8 mouse cellular contexts compared by ENCODE assay signal in the genomic region with DNA sequence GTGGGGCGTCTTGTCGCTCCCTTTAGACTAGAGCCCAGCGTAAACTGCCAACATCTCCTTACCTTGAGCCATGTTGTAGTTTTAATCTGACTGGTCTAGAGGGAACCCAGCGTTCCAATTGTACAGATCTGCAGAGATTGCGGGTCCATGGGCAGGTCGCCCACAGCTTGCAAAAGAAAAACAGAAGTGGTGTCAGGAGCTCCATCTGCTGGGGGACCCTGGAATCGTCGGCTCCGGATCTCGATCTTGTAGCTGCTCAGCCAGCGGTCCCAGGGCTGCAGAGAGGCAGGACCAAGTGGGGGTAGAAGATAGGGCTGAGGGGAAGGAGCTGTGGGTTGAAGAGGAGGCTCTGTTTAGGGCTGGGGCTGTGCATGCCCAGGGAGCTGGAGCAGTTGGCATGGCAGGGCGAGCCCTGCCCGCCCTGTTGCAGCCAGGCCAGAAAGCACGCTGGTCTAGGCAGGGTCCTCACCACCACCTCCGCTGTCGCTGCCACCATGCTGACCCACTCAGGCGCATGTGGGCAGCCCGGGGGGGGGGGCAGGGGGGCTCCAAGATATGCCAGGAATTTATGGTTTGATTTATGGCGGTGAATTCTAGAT. TPM values are rescaled to one million over a fixed set of nuclear protein-coding genes. Genes with fewer than 3 reads are reported as not detected.
DNase-seq lines count a peak whose midpoint lies in the region; ATAC-seq and TF ChIP-seq lines count a peak whose summit lies in the region.

No protein-coding gene starts in this region.

- H3K4me2 ChIP-seq in intestine, postnatal 0 days (replicated peaks; ENCODE audit: low read depth) = no peak overlapping the region
- H3K4me2 ChIP-seq in intestine, embryonic 16.5 days (ENCODE audit: low read depth, low read length) = no peak overlapping the region
- no peak overlapping the region for H3K4me2 ChIP-seq in liver, embryonic 12.5 days

- H3K9me3 ChIP-seq in intestine, postnatal 0 days (ENCODE audit: control insufficient read depth) = no peaks in the 10 kb centered on the region
- H3K9me3 ChIP-seq in intestine, embryonic 16.5 days (ENCODE audit: control insufficient read depth, low read length) = no peaks in the 10 kb centered on the region
- H3K9me3 ChIP-seq in MEL (replicated peaks; ENCODE audit: insufficient read depth, low read length) = no peaks in the 10 kb centered on the region
- no peaks in the 10 kb centered on the region for H3K9me3 ChIP-seq in liver, embryonic 12.5 days (replicated peaks)

- TF ChIP-seq EP300 in MEL (IDR thresholded peaks at IDR 0.05; ENCODE audit: low read depth in 1 of 2, low read length in 2 of 2) = no peak

- TF ChIP-seq RAD21 in MEL (IDR thresholded peaks at IDR 0.05; ENCODE audit: low read depth, low read length) = peak; percentile 9

- 52% methylated on average over 19 of the region's 19 CpGs for WGBS in intestine, postnatal 0 days
- WGBS in intestine, embryonic 16.5 days = 56% methylated on average over 18 of the region's 19 CpGs
- WGBS in liver, embryonic 12.5 days (ENCODE audit: insufficient replicate concordance) = 42% methylated on average over 19 of the region's 19 CpGs

- H3K36me3 ChIP-seq in intestine, postnatal 0 days (ENCODE audit: control insufficient read depth, insufficient read depth) = no peaks in the 10 kb centered on the region
- no peaks in the 10 kb centered on the region for H3K36me3 ChIP-seq in intestine, embryonic 16.5 days (ENCODE audit: control insufficient read depth, insufficient read depth, low read length)
- no peaks in the 10 kb centered on the region for H3K36me3 ChIP-seq in MEL (ENCODE audit: control insufficient read depth in 1 of 2, insufficient read depth in 2 of 2, low read length in 2 of 2)
- no peaks in the 10 kb centered on the region for H3K36me3 ChIP-seq in liver, embryonic 12.5 days

- no peak for TF ChIP-seq POLR2A in MEL (IDR thresholded peaks at IDR 0.05; ENCODE audit: control insufficient read depth in 1 of 2, insufficient read depth in 1 of 2, low read depth in 1 of 2, low read length in 2 of 2, poor library complexity in 1 of 2)

- no peaks in the 10 kb centered on the region for H3K27me3 ChIP-seq in intestine, postnatal 0 days (replicated peaks; ENCODE audit: control insufficient read depth, insufficient read depth, low read length)
- H3K27me3 ChIP-seq in intestine, embryonic 16.5 days (replicated peaks; ENCODE audit: control insufficient read depth, insufficient read depth, low read length) = no peaks in the 10 kb centered on the region
- H3K27me3 ChIP-seq in MEL (ENCODE audit: control insufficient read depth in 1 of 2, insufficient read depth in 2 of 2, low read length in 2 of 2) = no peaks in the 10 kb centered on the region
- H3K27me3 ChIP-seq in liver, embryonic 12.5 days (replicated peaks) = no peaks in the 10 kb centered on the region

- H3K4me3 ChIP-seq in intestine, postnatal 0 days (ENCODE audit: low read depth, low read length) = no peak overlapping the region
- no peak overlapping the region for H3K4me3 ChIP-seq in intestine, embryonic 16.5 days (ENCODE audit: low read length)
- no peak overlapping the region for H3K4me3 ChIP-seq in MEL (ENCODE audit: control insufficient read depth in 1 of 2, insufficient read depth in 1 of 2, low read depth in 2 of 2, low read length in 2 of 2)
- no peak overlapping the region for H3K4me3 ChIP-seq in liver, embryonic 12.5 days

- H3K27ac ChIP-seq in intestine, postnatal 0 days (ENCODE audit: low read depth, low read length) = no peak overlapping the region
- no peak overlapping the region for H3K27ac ChIP-seq in intestine, embryonic 16.5 days (ENCODE audit: low read length)
- no peak overlapping the region for H3K27ac ChIP-seq in MEL (ENCODE audit: control insufficient read depth, low read depth, low read length)
- H3K27ac ChIP-seq in liver, embryonic 12.5 days = no peak overlapping the region

- ATAC-seq in intestine, postnatal 0 days = no peak
- no peak for ATAC-seq in intestine, embryonic 16.5 days
- ATAC-seq in liver, embryonic 12.5 days = peak; percentile 35; the same call in 1 of the 2 replicates
- no peak for ATAC-seq in erythroid progenitor cell, adult 5-6 weeks (replicated peaks; ENCODE audit: low FRiP score, poor library complexity, severe bottlenecking)

- H3K9ac ChIP-seq in intestine, postnatal 0 days (ENCODE audit: low read depth, low read length) = no peak overlapping the region
- H3K9ac ChIP-seq in intestine, embryonic 16.5 days (ENCODE audit: low read depth, low read length) = no peak overlapping the region
- no peak overlapping the region for H3K9ac ChIP-seq in MEL (ENCODE audit: control insufficient read depth, low read depth, low read length, poor library complexity, severe bottlenecking)
- no peak overlapping the region for H3K9ac ChIP-seq in liver, embryonic 12.5 days

- peak; percentile 63 for TF ChIP-seq CTCF in intestine, postnatal 0 days (IDR thresholded peaks at IDR 0.05; ENCODE audit: low read depth)
- TF ChIP-seq CTCF in MEL (IDR thresholded peaks at IDR 0.05 in 2 of 3, conservative IDR thresholded peaks at IDR 0.05 in 1 of 3; ENCODE audit: control insufficient read depth in 1 of 3, insufficient read depth in 1 of 3, low read depth in 2 of 3, low read length in 3 of 3, poor library complexity in 1 of 3, severe bottlenecking in 1 of 3) = peak; percentile 13 to 51 (median 36); a peak in 4 of 6 replicates

- H3K79me2 ChIP-seq in MEL (ENCODE audit: control insufficient read depth, insufficient read depth, low read length, poor library complexity) = no peaks in the 10 kb centered on the region

- DNase-seq in MEL (ENCODE audit: low read depth, low spot score) = peak; percentile 27
- peak; percentile 31 for DNase-seq in embryo, embryonic 10 days (ENCODE audit: low spot score)
- DNase-seq in induced T-regulatory cell, adult 2 months (ENCODE audit: low read depth) = peak; percentile 38
- DNase-seq in ovary, postnatal 36 days (ENCODE audit: low spot score) = peak; percentile 20

- no peaks in the 10 kb centered on the region for H3K4me1 ChIP-seq in intestine, postnatal 0 days (replicated peaks; ENCODE audit: control insufficient read depth, insufficient read depth, low read length)
- no peaks in the 10 kb centered on the region for H3K4me1 ChIP-seq in intestine, embryonic 16.5 days (ENCODE audit: control insufficient read depth, insufficient read depth, low read length)
- H3K4me1 ChIP-seq in MEL (ENCODE audit: control insufficient read depth in 1 of 2, insufficient read depth in 2 of 2, low read length in 2 of 2) = no peaks in the 10 kb centered on the region
- no peaks in the 10 kb centered on the region for H3K4me1 ChIP-seq in liver, embryonic 12.5 days

TF ChIP-seq in MEL, 35 proteins besides CTCF, POLR2A, EP300 and RAD21:
- TF ChIP-seq SMC3 (IDR thresholded peaks at IDR 0.05; ENCODE audit: low read depth, low read length) (peak; percentile 36; the same call in 1 of the 2 replicates), GATA1 (IDR thresholded peaks at IDR 0.05; ENCODE audit: low read depth, low read length) (no peak)

RNA-seq across cellular contexts. Expression of a gene that starts 21.3 kb away (rescaled TPM):
- polyA plus RNA-seq in intestine, postnatal 0 days (2015; fragmentation: Nextera tagmentation; extraction: Ambion mirVana) = 13.6 and 16.2 TPM in 2 replicates
- 47.6 and 58.1 TPM in 2 replicates for polyA plus RNA-seq in intestine, embryonic 16.5 days (2015; fragmentation: Nextera tagmentation; extraction: Ambion mirVana)
- total RNA-seq in MEL (2012; rRNA removed) = 19.7 and 24.1 TPM in 2 replicates
- 10 to 100 TPM; 19.2 to 55.9 TPM for polyA plus RNA-seq in MEL (2012; ENCODE audit: insufficient read depth in 1 of 2, insufficient read length in 2 of 2, low read depth in 1 of 2, low replicate concordance in 2 of 2, missing spikeins in 1 of 2)
- 53.5 and 55.5 TPM in 2 replicates for polyA plus RNA-seq in liver, embryonic 12.5 days (2016; fragmentation: Nextera tagmentation; extraction: Ambion mirVana)
- 99.1 and 117 TPM in 2 replicates for total RNA-seq in erythroid progenitor cell, adult 5-6 weeks (2015; ENCODE audit: low replicate concordance)
- 98.6 and 135 TPM in 2 replicates for total RNA-seq in erythroid progenitor cell, adult 5-6 weeks (2017; ENCODE audit: low replicate concordance)
